Mouse (Mus musculus): Measurements from ENCODE around the gene Klhl30. TPM values are rescaled to one million over a fixed set of nuclear protein-coding genes. Genes with fewer than 3 reads are reported as not detected.

The Klhl30 gene
- polyA plus RNA-seq (2012; rRNA removed) = 0.13 and 0.14 TPM in 2 replicates

DNA sequence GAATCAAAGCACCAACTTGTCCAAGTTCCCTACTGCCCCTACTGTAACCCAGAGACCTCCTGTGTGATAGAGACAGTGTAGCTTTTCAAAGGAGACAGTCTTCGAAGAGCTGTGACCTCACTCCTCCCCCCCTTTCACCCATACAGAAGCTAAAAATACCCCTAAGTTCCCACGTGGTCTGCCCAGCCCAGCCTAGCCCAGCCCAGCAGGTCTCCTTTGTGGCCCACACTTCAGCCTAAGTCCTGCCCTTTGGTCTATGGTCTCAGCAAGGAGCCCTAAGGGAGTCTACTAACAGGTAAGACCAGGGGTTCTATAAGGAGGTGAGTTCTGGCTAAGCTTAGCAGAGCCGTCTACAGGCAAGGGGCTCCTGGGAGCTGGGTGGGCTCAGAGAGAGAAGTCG, at the start of gene Klhl30:
Gene Klhl30 (plus strand): TSS at position 176 of the 400 bp plus-strand sequence.
- no peak for DNase-seq
- no peaks in the 10 kb centered on the region for H3K27me3 ChIP-seq (ENCODE audit: control insufficient read depth, insufficient read depth, low read length)
- no peak for TF ChIP-seq POLR2A (IDR thresholded peaks at IDR 0.05; ENCODE audit: borderline replicate concordance, insufficient read depth, low read length)
- no peak for TF ChIP-seq CTCF (IDR thresholded peaks at IDR 0.05; ENCODE audit: borderline replicate concordance, insufficient read depth, low read depth, low read length)
- H3K4me1 ChIP-seq (ENCODE audit: control insufficient read depth, insufficient read depth, low read length) = no peaks in the 10 kb centered on the region
- no peak within 1 kb of the TSS for H3K4me3 ChIP-seq (replicated peaks; ENCODE audit: insufficient read depth, low read depth, low read length)
- 63% methylated on average over 4 of the region's 4 CpGs for WGBS
- no peak within 1 kb of the TSS for H3K27ac ChIP-seq (ENCODE audit: insufficient read depth, low read length)

DNA sequence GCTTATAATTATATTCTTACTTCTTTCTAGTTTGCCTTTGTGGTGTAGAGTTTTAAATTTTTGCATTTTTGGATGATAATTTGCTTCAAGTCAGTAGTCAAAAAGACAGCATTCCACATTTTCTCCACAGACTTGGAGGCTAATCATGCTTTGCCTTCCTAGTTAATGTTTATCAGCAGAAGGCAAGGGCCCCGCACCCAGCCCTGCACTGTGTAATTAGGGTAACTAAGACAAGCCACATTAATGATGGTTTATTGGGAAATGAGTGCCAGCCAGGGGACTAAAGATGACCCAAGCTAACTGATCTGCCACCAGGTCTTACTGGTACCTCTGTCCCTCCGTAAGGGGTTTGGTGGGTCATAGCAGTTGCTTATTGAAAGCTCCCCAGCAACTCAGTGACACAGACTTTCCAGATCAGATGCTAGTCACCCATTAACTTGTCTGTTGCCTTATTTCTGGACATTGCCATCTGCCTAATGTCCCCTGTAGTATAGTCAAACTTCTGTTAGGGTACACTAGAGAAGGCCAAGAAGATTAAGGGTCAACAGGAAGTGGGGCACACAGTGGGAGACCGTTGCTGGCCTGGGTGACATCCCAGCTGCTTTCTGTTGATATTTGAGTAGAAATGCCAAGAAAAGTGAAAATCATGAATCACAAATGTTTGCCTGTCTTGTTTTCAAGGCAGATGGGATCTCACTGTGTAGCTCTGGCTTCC, 49.5 kb upstream of the Klhl30 start:
- Histone ChIP-seq H3K27ac (ENCODE audit: insufficient read depth, low read length) (no peak overlapping the region), H3K27me3 (ENCODE audit: control insufficient read depth, insufficient read depth, low read length) (no peaks in the 10 kb centered on the region), H3K4me1 (ENCODE audit: control insufficient read depth, insufficient read depth, low read length) (no peaks in the 10 kb centered on the region; the same call in 1 of the 2 replicates), H3K4me3 (replicated peaks; ENCODE audit: insufficient read depth, low read depth, low read length) (no peak overlapping the region)
- TF ChIP-seq POLR2A (IDR thresholded peaks at IDR 0.05; ENCODE audit: borderline replicate concordance, insufficient read depth, low read length) = no peak
- TF ChIP-seq CTCF (IDR thresholded peaks at IDR 0.05; ENCODE audit: borderline replicate concordance, insufficient read depth, low read depth, low read length) = no peak
- WGBS = 72% methylated on average over 3 of the region's 3 CpGs
- no peak for DNase-seq

DNA sequence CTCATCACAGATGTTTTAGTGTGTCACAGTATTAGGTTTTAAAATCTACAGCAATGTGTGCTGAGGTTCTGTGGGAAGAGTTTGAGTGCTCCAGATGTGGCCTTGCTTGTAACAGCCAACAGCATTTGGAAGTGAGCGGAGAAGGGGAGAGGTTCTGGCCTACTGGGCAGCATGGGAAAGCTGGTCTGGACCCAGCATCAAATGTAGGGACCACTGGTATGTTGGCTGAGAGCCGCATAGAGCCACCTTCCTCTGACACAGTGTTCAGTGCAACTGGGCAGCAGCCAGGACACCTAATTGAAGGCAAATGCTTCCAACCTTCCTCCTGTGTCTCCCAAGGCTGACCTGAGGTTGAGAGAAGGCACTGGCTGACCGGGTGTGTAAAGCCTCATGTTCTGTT, 48.8 kb upstream of the Klhl30 start:
- H3K4me1 ChIP-seq (ENCODE audit: control insufficient read depth, insufficient read depth, low read length) = no peaks in the 10 kb centered on the region; the same call in 1 of the 2 replicates
- no peaks in the 10 kb centered on the region for H3K27me3 ChIP-seq (ENCODE audit: control insufficient read depth, insufficient read depth, low read length)
- 87% methylated on average over 3 of the region's 3 CpGs for WGBS
- no peak for TF ChIP-seq CTCF (IDR thresholded peaks at IDR 0.05; ENCODE audit: borderline replicate concordance, insufficient read depth, low read depth, low read length)
- no peak for TF ChIP-seq POLR2A (IDR thresholded peaks at IDR 0.05; ENCODE audit: borderline replicate concordance, insufficient read depth, low read length)
- no peak overlapping the region for H3K27ac ChIP-seq (ENCODE audit: insufficient read depth, low read length)
- H3K4me3 ChIP-seq (replicated peaks; ENCODE audit: insufficient read depth, low read depth, low read length) = no peak overlapping the region
- DNase-seq = no peak

DNA sequence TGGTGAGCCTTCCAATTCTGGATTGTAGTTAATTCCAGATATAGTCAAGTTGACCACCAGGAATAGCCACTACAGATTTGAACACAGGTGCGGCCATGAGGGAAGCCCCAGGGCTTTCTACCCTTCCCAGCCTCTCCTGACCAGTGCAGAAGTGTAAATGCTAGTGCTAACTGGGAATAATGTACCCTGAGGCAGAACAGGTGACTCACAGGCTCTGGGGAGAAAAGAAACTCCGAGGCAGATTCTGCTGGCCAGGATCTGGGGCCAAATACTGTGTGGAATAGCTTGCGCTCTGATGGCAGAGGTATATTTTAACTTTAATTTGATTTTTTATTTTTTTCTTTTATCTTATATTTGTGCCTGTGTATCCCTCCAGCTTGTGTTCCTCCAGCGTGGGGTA, 46.2 kb upstream of the Klhl30 start:
- Histone ChIP-seq H3K4me3 (replicated peaks; ENCODE audit: insufficient read depth, low read depth, low read length) (no peak overlapping the region), H3K4me1 (ENCODE audit: control insufficient read depth, insufficient read depth, low read length) (no peaks in the 10 kb centered on the region; the same call in 1 of the 2 replicates), H3K27ac (ENCODE audit: insufficient read depth, low read length) (no peak overlapping the region), H3K27me3 (ENCODE audit: control insufficient read depth, insufficient read depth, low read length) (no peaks in the 10 kb centered on the region)
- DNase-seq = no peak
- 91% methylated on average over 4 of the region's 4 CpGs for WGBS
- TF ChIP-seq POLR2A (IDR thresholded peaks at IDR 0.05; ENCODE audit: borderline replicate concordance, insufficient read depth, low read length) (no peak), CTCF (IDR thresholded peaks at IDR 0.05; ENCODE audit: borderline replicate concordance, insufficient read depth, low read depth, low read length) (no peak)

DNA sequence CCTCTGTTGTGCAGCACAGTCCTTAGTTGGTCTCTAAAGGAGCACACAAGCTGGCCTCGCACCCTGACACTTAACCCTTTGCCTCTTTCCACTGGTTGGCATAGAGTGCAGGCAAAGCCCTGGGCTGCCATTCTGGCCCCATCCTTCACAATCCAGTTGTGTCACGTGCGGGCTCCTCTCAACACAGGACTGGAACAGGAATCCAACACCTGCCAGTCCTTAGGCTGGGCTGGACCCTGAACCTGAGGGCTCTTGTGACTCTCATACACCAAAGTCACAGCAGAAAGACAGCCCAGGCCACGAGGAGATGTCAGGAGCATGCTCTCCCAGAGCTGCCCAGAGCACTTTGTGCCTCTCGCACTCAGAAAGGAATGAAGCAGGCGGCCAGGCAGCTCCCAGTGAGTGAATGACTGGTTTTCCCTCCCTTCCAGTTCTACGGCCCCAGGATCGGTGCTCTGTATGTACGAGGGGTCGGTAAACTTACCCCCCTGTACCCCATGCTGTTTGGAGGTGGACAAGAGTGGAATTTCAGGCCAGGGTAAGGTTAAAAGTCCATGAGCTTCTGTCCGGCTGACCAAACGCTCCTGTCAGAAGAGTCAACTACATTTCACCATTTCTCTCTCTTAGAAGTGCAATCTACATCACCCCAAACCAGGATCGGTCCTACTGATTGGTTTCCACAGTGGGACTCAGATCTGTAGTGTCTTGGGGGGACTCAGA, 41.3 kb upstream of the Klhl30 start:
- 92% methylated on average over 13 of the region's 13 CpGs for WGBS
- Histone ChIP-seq H3K27me3 (ENCODE audit: control insufficient read depth, insufficient read depth, low read length) (no peaks in the 10 kb centered on the region), H3K27ac (ENCODE audit: insufficient read depth, low read length) (no peak overlapping the region), H3K4me3 (replicated peaks; ENCODE audit: insufficient read depth, low read depth, low read length) (no peak overlapping the region), H3K4me1 (ENCODE audit: control insufficient read depth, insufficient read depth, low read length) (no peaks in the 10 kb centered on the region)
- TF ChIP-seq CTCF (IDR thresholded peaks at IDR 0.05; ENCODE audit: borderline replicate concordance, insufficient read depth, low read depth, low read length) = no peak
- no peak for TF ChIP-seq POLR2A (IDR thresholded peaks at IDR 0.05; ENCODE audit: borderline replicate concordance, insufficient read depth, low read length)
- no peak for DNase-seq

DNA sequence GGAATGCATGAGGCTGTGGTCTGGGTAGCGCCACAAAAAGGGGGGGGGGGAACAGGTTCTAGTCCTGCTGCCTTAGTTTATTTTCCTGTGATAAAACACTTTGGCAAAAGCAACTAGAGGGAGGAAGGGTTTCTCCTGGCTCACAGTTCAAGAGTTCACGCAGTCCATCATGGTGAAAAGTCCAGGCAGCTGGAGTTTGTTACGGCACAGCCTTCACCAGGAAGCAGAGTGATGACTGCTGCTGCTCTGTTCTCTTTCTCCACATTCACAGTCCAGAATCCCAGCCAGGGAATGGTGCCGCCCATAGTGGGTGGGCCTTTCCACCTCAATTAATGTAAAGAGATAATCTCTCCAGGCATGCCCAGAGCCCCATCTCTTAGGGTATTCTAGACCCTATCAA, 38.5 kb upstream of the Klhl30 start:
- no peaks in the 10 kb centered on the region for H3K27me3 ChIP-seq (ENCODE audit: control insufficient read depth, insufficient read depth, low read length)
- no peaks in the 10 kb centered on the region for H3K4me1 ChIP-seq (ENCODE audit: control insufficient read depth, insufficient read depth, low read length)
- H3K27ac ChIP-seq (ENCODE audit: insufficient read depth, low read length) = no peak overlapping the region
- H3K4me3 ChIP-seq (replicated peaks; ENCODE audit: insufficient read depth, low read depth, low read length) = no peak overlapping the region
- no peak for DNase-seq
- TF ChIP-seq CTCF (IDR thresholded peaks at IDR 0.05; ENCODE audit: borderline replicate concordance, insufficient read depth, low read depth, low read length) (no peak), POLR2A (IDR thresholded peaks at IDR 0.05; ENCODE audit: borderline replicate concordance, insufficient read depth, low read length) (no peak)
- WGBS = 92% methylated on average over 4 of the region's 4 CpGs

DNA sequence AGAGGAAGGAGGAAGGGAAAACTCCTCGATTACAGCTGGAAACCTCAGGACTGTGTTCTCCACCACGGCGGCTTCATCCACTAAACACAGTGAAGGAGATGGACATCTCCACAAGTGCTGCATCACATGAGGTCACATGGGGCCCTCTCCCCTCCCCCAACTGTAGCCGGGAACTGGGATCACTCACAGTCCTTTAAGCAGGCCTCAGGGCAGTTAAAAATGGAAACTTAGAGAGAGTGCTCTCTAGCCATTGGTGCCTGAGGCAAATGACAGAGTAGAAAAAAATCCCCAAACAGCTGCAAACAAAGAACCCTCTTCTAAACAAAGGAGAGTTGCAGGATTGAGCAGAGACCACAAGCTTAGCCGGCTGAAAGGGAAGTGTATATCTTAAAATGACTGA, 37.6 kb upstream of the Klhl30 start:
- no peak for DNase-seq
- no peaks in the 10 kb centered on the region for H3K4me1 ChIP-seq (ENCODE audit: control insufficient read depth, insufficient read depth, low read length)
- 60% methylated on average over 5 of the region's 5 CpGs for WGBS
- H3K27me3 ChIP-seq (ENCODE audit: control insufficient read depth, insufficient read depth, low read length) = no peaks in the 10 kb centered on the region
- TF ChIP-seq POLR2A (IDR thresholded peaks at IDR 0.05; ENCODE audit: borderline replicate concordance, insufficient read depth, low read length) = no peak
- TF ChIP-seq CTCF (IDR thresholded peaks at IDR 0.05; ENCODE audit: borderline replicate concordance, insufficient read depth, low read depth, low read length) = no peak
- H3K27ac ChIP-seq (ENCODE audit: insufficient read depth, low read length) = no peak overlapping the region
- no peak overlapping the region for H3K4me3 ChIP-seq (replicated peaks; ENCODE audit: insufficient read depth, low read depth, low read length)

DNA sequence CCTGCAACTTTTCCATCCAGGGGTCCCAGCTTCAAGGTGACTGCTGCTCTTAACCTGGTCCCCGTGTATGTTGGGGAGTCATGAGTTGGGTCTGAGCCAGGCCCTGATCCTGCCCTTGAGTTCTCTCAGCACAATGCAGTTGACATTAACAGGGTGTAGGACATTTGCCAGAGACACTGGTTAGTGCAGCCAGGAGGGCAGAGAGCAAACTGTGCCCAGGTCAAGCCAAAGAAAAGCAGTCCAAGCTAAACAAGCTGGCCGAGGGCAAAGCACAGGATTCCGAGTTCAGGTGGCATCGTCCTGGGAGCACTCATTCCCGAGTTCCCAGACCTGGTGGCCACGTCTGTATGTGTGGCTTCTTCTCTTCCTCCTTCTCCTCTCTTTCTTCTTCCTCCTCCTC, 33.2 kb upstream of the Klhl30 start:
- DNase-seq = no peak
- TF ChIP-seq CTCF (IDR thresholded peaks at IDR 0.05; ENCODE audit: borderline replicate concordance, insufficient read depth, low read depth, low read length) (no peak), POLR2A (IDR thresholded peaks at IDR 0.05; ENCODE audit: borderline replicate concordance, insufficient read depth, low read length) (no peak)
- Histone ChIP-seq H3K4me1 (ENCODE audit: control insufficient read depth, insufficient read depth, low read length) (peaks cover 19% of the 10 kb centered on the region), H3K4me3 (replicated peaks; ENCODE audit: insufficient read depth, low read depth, low read length) (no peak overlapping the region), H3K27me3 (ENCODE audit: control insufficient read depth, insufficient read depth, low read length) (no peaks in the 10 kb centered on the region), H3K27ac (ENCODE audit: insufficient read depth, low read length) (no peak overlapping the region)
- WGBS = 81% methylated on average over 6 of the region's 6 CpGs
